Mouse (Mus musculus) stomach, embryonic 16.5 days (tissue): ENCODE measurements at regions not wholly inside any gene's neighbourhood (a gene's known extent, or its start where the extent isn't known, plus 50 kb on each side); places are given as distances from the start of the nearest gene placed in this dataset.

Experiments
- ATAC-seq: fragments of 200-750 bp; cut with Nextera tagmentation; 2 replicates; pipeline ENCODE4 v1.8.0; 2017; ENCODE audit warnings: moderate number of reproducible peaks, moderate TSS enrichment; ENCODE audit not compliant: insufficient read depth, low FRiP score
- H3K27ac ChIP-seq: fragments of 300-500 bp; sonication (generic); 2 replicates; pipeline ENCODE4 v1.5.1; 2014; ENCODE audit warnings: low read length
- H3K27me3 ChIP-seq: fragments of 300-500 bp; sonication (generic); 2 replicates; pipeline ENCODE4 v1.6.1; 2014; ENCODE audit warnings: low read length, control low read depth, mixed read lengths; ENCODE audit not compliant: control insufficient read depth, insufficient read depth
- H3K36me3 ChIP-seq: fragments of 300-500 bp; sonication (generic); 2 replicates; pipeline ENCODE4 v1.6.1; 2014; ENCODE audit warnings: low read length; ENCODE audit not compliant: control insufficient read depth, insufficient read depth
- H3K4me1 ChIP-seq: fragments of 300-500 bp; sonication (generic); 2 replicates; pipeline ENCODE4 v1.6.1; 2014; ENCODE audit warnings: low read length, control low read depth, mixed read lengths; ENCODE audit not compliant: control insufficient read depth, insufficient read depth
- H3K4me2 ChIP-seq: fragments of 300-500 bp; sonication (generic); 2 replicates; pipeline ENCODE4 v1.6.1; 2014; ENCODE audit warnings: low read depth, low read length, mixed read lengths
- H3K4me3 ChIP-seq: fragments of 300-500 bp; sonication (generic); replicated peaks from 2 replicates; pipeline ENCODE4 v1.5.1; 2014; ENCODE audit warnings: mild to moderate bottlenecking, low read length
- H3K9ac ChIP-seq: fragments of 300-500 bp; sonication (generic); 2 replicates; pipeline ENCODE4 v1.6.1; 2014; ENCODE audit warnings: low read length
- H3K9me3 ChIP-seq: fragments of 300-500 bp; sonication (generic); replicated peaks from 2 replicates; pipeline ENCODE4 v1.6.1; 2016; ENCODE audit warnings: low read length, control low read depth; ENCODE audit not compliant: control insufficient read depth
- WGBS: fragments of 180-500 bp; shearing (Covaris S2); extraction: QIAGEN DNeasy Blood & Tissue Kit; methylation state at CpG from one replicate; pipeline ENCODE4 v1.1.7; 2014; 5-methylcytosine and 5-hydroxymethylcytosine counted together

DNA sequence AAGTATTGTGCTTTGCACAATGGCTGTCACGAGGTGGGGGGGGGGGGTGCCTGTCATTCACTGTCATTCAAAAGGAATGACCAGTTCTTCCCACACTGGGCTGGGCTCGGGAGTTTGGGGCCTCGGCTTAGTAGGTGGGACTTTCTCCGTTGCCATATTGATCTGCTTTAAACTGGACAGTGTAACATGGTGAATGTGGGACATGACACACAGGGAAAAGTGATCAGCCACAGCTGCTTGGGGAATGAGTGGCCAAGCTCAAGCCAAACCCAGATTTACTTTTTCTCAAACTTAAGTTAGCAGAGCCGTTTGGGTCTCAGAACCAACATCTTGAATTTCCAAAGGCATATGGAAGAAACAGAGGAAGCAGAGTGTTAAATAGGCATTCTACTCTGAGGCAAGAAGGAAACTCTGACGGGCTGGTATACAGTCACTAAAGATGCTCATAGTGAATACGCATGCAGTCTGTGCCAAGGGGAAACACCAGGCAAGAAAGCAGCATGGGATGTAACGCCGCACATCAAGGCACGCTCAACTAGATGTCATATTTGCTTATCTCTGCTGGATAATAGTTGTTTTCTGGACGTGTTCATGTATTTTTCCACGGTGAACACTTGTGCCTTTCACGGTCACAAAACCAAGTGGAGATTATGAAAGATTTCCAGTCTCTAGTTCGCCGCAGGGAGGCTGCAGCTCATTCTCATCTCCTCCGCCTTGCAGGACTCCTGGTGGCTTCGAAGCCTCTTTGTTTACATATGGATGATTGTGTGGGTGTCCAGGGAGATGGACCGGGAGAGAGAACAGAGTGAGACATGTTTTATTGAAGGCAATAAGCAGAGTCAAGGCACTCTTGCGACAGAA lies 72.3 kb upstream of the 1700024P04Rik start:
- no peak overlapping the region for H3K9ac ChIP-seq
- H3K4me1 ChIP-seq = peaks cover 22% of the 10 kb centered on the region
- no peak overlapping the region for H3K4me2 ChIP-seq
- peak overlapping the region; percentile 73 for H3K27ac ChIP-seq
- H3K27me3 ChIP-seq = no peaks in the 10 kb centered on the region
- 62% methylated on average over 19 of the region's 19 CpGs for WGBS
- H3K9me3 ChIP-seq = no peaks in the 10 kb centered on the region
- no peaks in the 10 kb centered on the region for H3K36me3 ChIP-seq
- no peak for ATAC-seq
- H3K4me3 ChIP-seq = no peak overlapping the region

DNA sequence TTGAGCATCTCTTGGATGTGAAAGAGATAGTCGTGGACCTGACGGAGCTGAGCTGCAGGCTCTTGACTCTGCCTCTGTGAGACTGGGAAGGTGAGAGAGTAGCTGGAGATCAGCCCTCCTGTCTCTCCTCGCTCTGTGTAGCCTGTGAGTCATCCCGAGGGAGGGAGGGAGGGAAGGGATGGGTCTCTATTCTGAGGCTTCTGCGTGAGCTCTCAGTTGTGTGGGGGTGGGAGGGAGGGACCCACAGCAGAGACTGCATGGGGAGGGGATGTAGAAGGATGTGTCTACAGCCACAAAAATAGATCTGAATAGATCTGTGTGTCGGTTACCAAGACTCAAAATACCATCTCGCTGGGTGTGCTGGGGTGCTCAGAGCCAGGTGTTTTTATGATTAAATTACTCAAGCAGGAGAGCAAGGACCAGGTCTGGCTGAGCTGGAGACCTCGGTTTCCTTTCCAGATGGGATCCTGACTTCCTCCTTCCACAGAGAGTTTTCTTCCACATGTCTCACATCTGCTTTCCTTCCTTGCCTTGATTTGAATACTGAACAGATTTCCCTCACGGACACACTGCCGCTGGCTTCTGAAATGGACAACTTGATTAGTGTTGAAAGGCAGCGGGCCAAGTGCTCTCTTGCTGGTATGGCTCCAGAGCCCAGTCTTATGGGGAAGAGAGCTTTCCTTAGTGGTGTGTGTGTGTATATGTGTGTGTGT lies 71.4 kb upstream of the 1700024P04Rik start:
- WGBS = 29% methylated on average over 11 of the region's 11 CpGs
- Histone ChIP-seq H3K36me3 (no peaks in the 10 kb centered on the region), H3K4me3 (no peak overlapping the region), H3K9me3 (no peaks in the 10 kb centered on the region), H3K27ac (peak overlapping the region; percentile 73), H3K4me2 (no peak overlapping the region), H3K9ac (0 out of 2 replicates have a peak overlapping the region, but pooled peaks have one; percentile 31), H3K27me3 (no peaks in the 10 kb centered on the region), H3K4me1 (peaks cover 22% of the 10 kb centered on the region)
- peak; percentile 59 for ATAC-seq

DNA sequence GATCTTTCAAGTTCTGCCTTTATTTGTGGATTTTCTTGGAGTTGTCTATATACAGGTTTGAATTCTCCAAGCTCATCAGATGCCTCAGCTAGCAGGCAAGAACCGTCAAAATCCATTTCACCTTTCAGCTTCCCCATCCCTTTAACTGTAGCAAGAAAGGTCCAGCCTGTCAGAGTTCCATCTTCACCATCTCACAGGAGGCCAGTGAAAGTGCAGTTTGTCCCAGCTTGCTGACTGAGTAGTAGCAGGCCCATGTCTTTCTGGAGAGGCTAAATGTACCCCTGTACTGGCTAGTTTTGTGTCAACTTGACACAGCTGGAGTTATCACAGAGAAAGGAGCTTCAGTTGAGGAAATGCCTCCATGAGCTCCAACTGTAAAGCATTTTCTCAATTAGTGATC lies 67.7 kb upstream of the 1700024P04Rik start:
- WGBS = 78% methylated on average over 1 of the region's 1 CpGs
- Histone ChIP-seq H3K27ac (no peak overlapping the region), H3K4me2 (no peak overlapping the region), H3K27me3 (no peaks in the 10 kb centered on the region), H3K9ac (no peak overlapping the region), H3K4me1 (peaks cover 16% of the 10 kb centered on the region), H3K36me3 (no peaks in the 10 kb centered on the region), H3K4me3 (no peak overlapping the region), H3K9me3 (no peaks in the 10 kb centered on the region)
- no peak for ATAC-seq

DNA sequence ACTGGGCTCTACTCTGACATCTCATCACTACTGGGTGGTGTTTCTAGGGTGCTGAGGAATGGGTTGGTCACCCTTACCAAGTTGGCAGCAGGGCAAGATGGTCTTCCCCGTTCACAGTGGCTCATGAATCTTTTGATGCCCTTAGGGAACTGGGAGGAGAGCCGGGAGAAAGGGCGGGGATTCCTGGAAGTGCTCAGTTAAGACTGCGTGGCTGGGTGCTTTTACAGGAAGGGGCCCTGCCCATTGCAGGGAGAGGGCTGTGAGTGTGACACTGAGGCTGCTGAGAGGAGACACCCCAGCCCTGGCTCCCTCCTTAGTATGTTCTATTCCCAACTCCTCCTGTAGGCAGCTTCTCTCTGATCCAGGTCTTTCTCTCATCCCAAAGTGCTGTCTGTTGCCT lies 65.3 kb upstream of the 1700024P04Rik start:
- Histone ChIP-seq H3K9ac (no peak overlapping the region), H3K4me3 (no peak overlapping the region), H3K4me1 (no peaks in the 10 kb centered on the region), H3K27me3 (no peaks in the 10 kb centered on the region), H3K9me3 (no peaks in the 10 kb centered on the region), H3K4me2 (no peak overlapping the region), H3K27ac (no peak overlapping the region), H3K36me3 (no peaks in the 10 kb centered on the region)
- ATAC-seq = no peak
- 41% methylated on average over 4 of the region's 4 CpGs for WGBS

DNA sequence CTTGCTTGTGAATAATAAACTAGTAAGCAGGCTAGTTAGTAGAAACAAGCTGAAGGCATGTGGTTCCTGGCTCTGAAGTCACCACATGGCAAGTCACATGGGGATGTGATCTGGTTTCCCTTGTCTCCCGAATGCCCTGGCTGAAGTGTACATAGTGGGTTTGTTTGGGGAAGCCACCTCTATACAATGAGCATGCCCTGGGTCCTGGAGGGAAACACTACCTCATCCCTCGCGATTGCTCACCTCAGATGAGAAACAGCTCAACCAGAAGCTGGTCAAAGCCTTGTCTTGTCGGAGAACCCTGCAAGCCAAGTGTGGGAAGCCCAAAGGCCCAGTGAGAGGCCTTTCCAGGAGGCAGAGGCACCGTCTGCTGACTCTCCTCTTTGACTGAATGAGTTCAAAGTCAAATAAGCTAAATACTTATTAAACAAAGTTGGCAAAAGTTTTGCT lies 64.3 kb upstream of the 1700024P04Rik start:
- H3K36me3 ChIP-seq = no peaks in the 10 kb centered on the region
- H3K4me2 ChIP-seq = no peak overlapping the region
- no peaks in the 10 kb centered on the region for H3K9me3 ChIP-seq
- no peak for ATAC-seq
- 60% methylated on average over 5 of the region's 5 CpGs for WGBS
- H3K4me1 ChIP-seq = no peaks in the 10 kb centered on the region
- H3K4me3 ChIP-seq = no peak overlapping the region
- H3K9ac ChIP-seq = no peak overlapping the region
- H3K27ac ChIP-seq = no peak overlapping the region
- H3K27me3 ChIP-seq = no peaks in the 10 kb centered on the region

- WGBS = 75% methylated on average over 7 of the region's 7 CpGs
- no peak overlapping the region for H3K27ac ChIP-seq
- H3K4me1 ChIP-seq = no peaks in the 10 kb centered on the region
- no peaks in the 10 kb centered on the region for H3K36me3 ChIP-seq
- no peaks in the 10 kb centered on the region for H3K27me3 ChIP-seq
- no peak overlapping the region for H3K4me2 ChIP-seq
- H3K4me3 ChIP-seq = no peak overlapping the region
- H3K9me3 ChIP-seq = no peaks in the 10 kb centered on the region
- ATAC-seq = no peak
- H3K9ac ChIP-seq = no peak overlapping the region
Measured at GRCm38 (mm10) chr13:99047219-99047618, 62.9 kb upstream of the 1700024P04Rik start.

- Histone ChIP-seq H3K4me1 (no peaks in the 10 kb centered on the region), H3K36me3 (no peaks in the 10 kb centered on the region), H3K4me2 (no peak overlapping the region), H3K9ac (no peak overlapping the region), H3K4me3 (no peak overlapping the region), H3K27me3 (no peaks in the 10 kb centered on the region), H3K9me3 (no peaks in the 10 kb centered on the region), H3K27ac (no peak overlapping the region)
- no peak for ATAC-seq
- WGBS = 69% methylated on average over 1 of the region's 1 CpGs
Measured at GRCm38 (mm10) chr13:99046737-99047136, 62.4 kb upstream of the 1700024P04Rik start.

DNA sequence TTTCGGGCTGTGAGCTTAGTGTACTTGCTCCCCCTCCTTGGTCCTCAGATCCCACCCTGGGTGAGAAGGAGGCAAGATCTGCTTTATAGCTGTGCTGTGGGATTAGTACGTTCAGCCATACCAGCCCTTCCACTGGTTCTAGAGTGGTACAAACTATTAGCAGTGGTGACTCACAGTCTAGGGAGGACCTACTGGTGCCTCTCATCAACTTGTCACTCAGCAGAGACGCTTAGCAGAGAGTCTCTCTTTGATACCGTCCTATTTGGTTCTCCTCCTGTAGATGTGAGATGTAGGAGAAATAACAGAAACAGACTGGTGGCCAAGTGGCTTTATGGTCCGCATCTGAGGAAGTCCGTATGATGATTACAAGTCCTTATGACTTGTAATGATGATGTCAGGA lies 57.7 kb upstream of the 1700024P04Rik start:
- WGBS = 85% methylated on average over 6 of the region's 6 CpGs
- Histone ChIP-seq H3K4me1 (no peaks in the 10 kb centered on the region; the same call in 1 of the 2 replicates), H3K9me3 (no peaks in the 10 kb centered on the region), H3K4me2 (no peak overlapping the region), H3K27ac (no peak overlapping the region), H3K27me3 (no peaks in the 10 kb centered on the region), H3K4me3 (no peak overlapping the region), H3K9ac (no peak overlapping the region), H3K36me3 (no peaks in the 10 kb centered on the region)
- ATAC-seq = no peak

- Histone ChIP-seq H3K4me2 (no peak overlapping the region), H3K27me3 (no peaks in the 10 kb centered on the region), H3K4me3 (no peak overlapping the region), H3K9me3 (no peaks in the 10 kb centered on the region), H3K4me1 (no peaks in the 10 kb centered on the region; the same call in 1 of the 2 replicates), H3K9ac (no peak overlapping the region), H3K36me3 (no peaks in the 10 kb centered on the region), H3K27ac (no peak overlapping the region)
- ATAC-seq = no peak
- WGBS = 88% methylated on average over 6 of the region's 6 CpGs
Measured at GRCm38 (mm10) chr13:99041256-99041655, 56.9 kb upstream of the 1700024P04Rik start.
